Mouse (Mus musculus): ENCODE measurements around the gene Gpr62. TPM values are rescaled to one million over a fixed set of nuclear protein-coding genes. Genes with fewer than 3 reads are reported as not detected.

The Gpr62 gene
- polyA plus RNA-seq, 1 experiment from 2014 or later: 0.13 TPM

GRCm38 (mm10) chr9:106485076-106485475, 19.3 kb upstream of the Gpr62 start:
- no peaks in the 10 kb centered on the region for H3K9me3 ChIP-seq (replicated peaks; ENCODE audit: control insufficient read depth, low read length)
- no peak overlapping the region for H3K4me3 ChIP-seq (ENCODE audit: low read length)
- no peak overlapping the region for H3K9ac ChIP-seq (ENCODE audit: low read length)
- no peak for ATAC-seq (replicated peaks; ENCODE audit: extremely low read depth, insufficient read depth, low FRiP score)
- 90% methylated on average over 10 of the region's 10 CpGs for WGBS
- H3K4me2 ChIP-seq (ENCODE audit: low read depth, low read length): no peak overlapping the region
- no peaks in the 10 kb centered on the region; the same call in 1 of the 2 replicates for H3K4me1 ChIP-seq (ENCODE audit: control insufficient read depth, insufficient read depth, low read length)
- no peak overlapping the region for H3K27ac ChIP-seq (ENCODE audit: low read length)
- H3K36me3 ChIP-seq (ENCODE audit: control insufficient read depth, insufficient read depth): peaks cover 35% of the 10 kb centered on the region
- H3K27me3 ChIP-seq (ENCODE audit: control insufficient read depth, insufficient read depth, low read length): no peaks in the 10 kb centered on the region

- H3K27ac ChIP-seq (ENCODE audit: low read length): no peak overlapping the region
- ATAC-seq (replicated peaks; ENCODE audit: extremely low read depth, insufficient read depth, low FRiP score): no peak
- no peak overlapping the region for H3K9ac ChIP-seq (ENCODE audit: low read length)
- H3K4me2 ChIP-seq (ENCODE audit: low read depth, low read length): no peak overlapping the region
- H3K36me3 ChIP-seq (ENCODE audit: control insufficient read depth, insufficient read depth): peaks cover 35% of the 10 kb centered on the region
- H3K4me1 ChIP-seq (ENCODE audit: control insufficient read depth, insufficient read depth, low read length): no peaks in the 10 kb centered on the region; the same call in 1 of the 2 replicates
- H3K27me3 ChIP-seq (ENCODE audit: control insufficient read depth, insufficient read depth, low read length): no peaks in the 10 kb centered on the region
- 89% methylated on average over 17 of the region's 17 CpGs for WGBS
- no peaks in the 10 kb centered on the region for H3K9me3 ChIP-seq (replicated peaks; ENCODE audit: control insufficient read depth, low read length)
- no peak overlapping the region for H3K4me3 ChIP-seq (ENCODE audit: low read length)
Observed at GRCm38 (mm10) chr9:106483606-106484005, 17.9 kb upstream of the Gpr62 start.

GRCm38 (mm10) chr9:106483136-106483535, 17.4 kb upstream of the Gpr62 start:
- Histone ChIP-seq H3K36me3 (ENCODE audit: control insufficient read depth, insufficient read depth) (peaks cover 35% of the 10 kb centered on the region), H3K4me2 (ENCODE audit: low read depth, low read length) (no peak overlapping the region), H3K27ac (ENCODE audit: low read length) (no peak overlapping the region), H3K4me3 (ENCODE audit: low read length) (no peak overlapping the region), H3K27me3 (ENCODE audit: control insufficient read depth, insufficient read depth, low read length) (no peaks in the 10 kb centered on the region), H3K4me1 (ENCODE audit: control insufficient read depth, insufficient read depth, low read length) (peaks cover 2% of the 10 kb centered on the region), H3K9me3 (replicated peaks; ENCODE audit: control insufficient read depth, low read length) (no peaks in the 10 kb centered on the region), H3K9ac (ENCODE audit: low read length) (no peak overlapping the region)
- WGBS: 91% methylated on average over 10 of the region's 10 CpGs
- ATAC-seq (replicated peaks; ENCODE audit: extremely low read depth, insufficient read depth, low FRiP score): no peak

- peaks cover 7% of the 10 kb centered on the region for H3K4me1 ChIP-seq (ENCODE audit: control insufficient read depth, insufficient read depth, low read length)
- no peak overlapping the region for H3K9ac ChIP-seq (ENCODE audit: low read length)
- no peak for ATAC-seq (replicated peaks; ENCODE audit: extremely low read depth, insufficient read depth, low FRiP score)
- H3K9me3 ChIP-seq (replicated peaks; ENCODE audit: control insufficient read depth, low read length): no peaks in the 10 kb centered on the region
- no peaks in the 10 kb centered on the region for H3K27me3 ChIP-seq (ENCODE audit: control insufficient read depth, insufficient read depth, low read length)
- no peak overlapping the region for H3K27ac ChIP-seq (ENCODE audit: low read length)
- peaks cover 35% of the 10 kb centered on the region for H3K36me3 ChIP-seq (ENCODE audit: control insufficient read depth, insufficient read depth)
- no peak overlapping the region for H3K4me3 ChIP-seq (ENCODE audit: low read length)
- 84% methylated on average over 17 of the region's 17 CpGs for WGBS
- H3K4me2 ChIP-seq (ENCODE audit: low read depth, low read length): no peak overlapping the region
Observed at GRCm38 (mm10) chr9:106482578-106483115, 16.9 kb upstream of the Gpr62 start.

- H3K4me2 ChIP-seq (ENCODE audit: low read depth, low read length): no peak overlapping the region
- H3K36me3 ChIP-seq (ENCODE audit: control insufficient read depth, insufficient read depth): peaks cover 35% of the 10 kb centered on the region
- H3K9ac ChIP-seq (ENCODE audit: low read length): no peak overlapping the region
- H3K4me1 ChIP-seq (ENCODE audit: control insufficient read depth, insufficient read depth, low read length): peaks cover 9% of the 10 kb centered on the region
- H3K9me3 ChIP-seq (replicated peaks; ENCODE audit: control insufficient read depth, low read length): no peaks in the 10 kb centered on the region
- 89% methylated on average over 13 of the region's 13 CpGs for WGBS
- H3K27me3 ChIP-seq (ENCODE audit: control insufficient read depth, insufficient read depth, low read length): no peaks in the 10 kb centered on the region
- no peak overlapping the region for H3K4me3 ChIP-seq (ENCODE audit: low read length)
- no peak for ATAC-seq (replicated peaks; ENCODE audit: extremely low read depth, insufficient read depth, low FRiP score)
- no peak overlapping the region for H3K27ac ChIP-seq (ENCODE audit: low read length)
Observed at GRCm38 (mm10) chr9:106481676-106482075, 15.9 kb upstream of the Gpr62 start.

- Histone ChIP-seq H3K4me3 (ENCODE audit: low read length) (no peak overlapping the region), H3K4me2 (ENCODE audit: low read depth, low read length) (no peak overlapping the region), H3K9me3 (replicated peaks; ENCODE audit: control insufficient read depth, low read length) (no peaks in the 10 kb centered on the region), H3K9ac (ENCODE audit: low read length) (no peak overlapping the region), H3K4me1 (ENCODE audit: control insufficient read depth, insufficient read depth, low read length) (peaks cover 15% of the 10 kb centered on the region), H3K27me3 (ENCODE audit: control insufficient read depth, insufficient read depth, low read length) (no peaks in the 10 kb centered on the region), H3K27ac (ENCODE audit: low read length) (no peak overlapping the region), H3K36me3 (ENCODE audit: control insufficient read depth, insufficient read depth) (peaks cover 35% of the 10 kb centered on the region)
- ATAC-seq (replicated peaks; ENCODE audit: extremely low read depth, insufficient read depth, low FRiP score): no peak
- WGBS: 89% methylated on average over 15 of the region's 15 CpGs
Observed at GRCm38 (mm10) chr9:106481075-106481474, 15.3 kb upstream of the Gpr62 start.

GRCm38 (mm10) chr9:106480541-106480940, 14.8 kb upstream of the Gpr62 start:
- 84% methylated on average over 7 of the region's 7 CpGs for WGBS
- Histone ChIP-seq H3K9me3 (replicated peaks; ENCODE audit: control insufficient read depth, low read length) (no peaks in the 10 kb centered on the region), H3K36me3 (ENCODE audit: control insufficient read depth, insufficient read depth) (peaks cover 35% of the 10 kb centered on the region), H3K4me2 (ENCODE audit: low read depth, low read length) (no peak overlapping the region), H3K9ac (ENCODE audit: low read length) (no peak overlapping the region), H3K27ac (ENCODE audit: low read length) (no peak overlapping the region), H3K4me1 (ENCODE audit: control insufficient read depth, insufficient read depth, low read length) (peaks cover 20% of the 10 kb centered on the region), H3K27me3 (ENCODE audit: control insufficient read depth, insufficient read depth, low read length) (no peaks in the 10 kb centered on the region), H3K4me3 (ENCODE audit: low read length) (no peak overlapping the region)
- ATAC-seq (replicated peaks; ENCODE audit: extremely low read depth, insufficient read depth, low FRiP score): no peak

GRCm38 (mm10) chr9:106478101-106478500, 12.4 kb upstream of the Gpr62 start:
- no peak overlapping the region for H3K27ac ChIP-seq (ENCODE audit: low read length)
- no peaks in the 10 kb centered on the region for H3K9me3 ChIP-seq (replicated peaks; ENCODE audit: control insufficient read depth, low read length)
- peak overlapping the region; percentile 62 for H3K9ac ChIP-seq (ENCODE audit: low read length)

GRCm38 (mm10) chr9:106477649-106478048, 11.9 kb upstream of the Gpr62 start:
- no peak for ATAC-seq (replicated peaks; ENCODE audit: extremely low read depth, insufficient read depth, low FRiP score)
- peaks cover 27% of the 10 kb centered on the region for H3K4me1 ChIP-seq (ENCODE audit: control insufficient read depth, insufficient read depth, low read length)
- no peak overlapping the region for H3K27ac ChIP-seq (ENCODE audit: low read length)
- peaks cover 13% of the 10 kb centered on the region for H3K36me3 ChIP-seq (ENCODE audit: control insufficient read depth, insufficient read depth)
- H3K4me2 ChIP-seq (ENCODE audit: low read depth, low read length): peak overlapping the region; percentile 99
- H3K27me3 ChIP-seq (ENCODE audit: control insufficient read depth, insufficient read depth, low read length): no peaks in the 10 kb centered on the region
- peak overlapping the region; percentile 62 for H3K9ac ChIP-seq (ENCODE audit: low read length)
- H3K4me3 ChIP-seq (ENCODE audit: low read length): peak overlapping the region; percentile 62
- H3K9me3 ChIP-seq (replicated peaks; ENCODE audit: control insufficient read depth, low read length): no peaks in the 10 kb centered on the region
- WGBS: 1% methylated on average over 16 of the region's 16 CpGs

More at GRCm38 (mm10) chr9:106478101-106478500, 12.4 kb upstream of the Gpr62 start:
- no peak for ATAC-seq (replicated peaks; ENCODE audit: extremely low read depth, insufficient read depth, low FRiP score)
- H3K36me3 ChIP-seq (ENCODE audit: control insufficient read depth, insufficient read depth): peaks cover 18% of the 10 kb centered on the region
- H3K4me3 ChIP-seq (ENCODE audit: low read length): peak overlapping the region; percentile 62
- H3K27me3 ChIP-seq (ENCODE audit: control insufficient read depth, insufficient read depth, low read length): no peaks in the 10 kb centered on the region
- H3K4me1 ChIP-seq (ENCODE audit: control insufficient read depth, insufficient read depth, low read length): peaks cover 27% of the 10 kb centered on the region
- peak overlapping the region; percentile 99 for H3K4me2 ChIP-seq (ENCODE audit: low read depth, low read length)
- 69% methylated on average over 9 of the region's 9 CpGs for WGBS
